Mouse (Mus musculus) lung, embryonic 15.5 days (tissue): ENCODE measurements around the gene 2700049A03Rik. TPM values are rescaled to one million over a fixed set of nuclear protein-coding genes. Genes with fewer than 3 reads are reported as not detected.
A peak's percentile ranks its signal among the peaks of the same experiment; 100 is the strongest.
"Not testable (repeated sequence)": the region's sequence is repeated elsewhere in the genome, so short reads cannot be mapped to it uniquely, and the experiment has no call there.

Experiments
- ATAC-seq: fragments of 200-750 bp; cut with Nextera tagmentation; 2 replicates; pipeline ENCODE4 v1.8.0; 2017; ENCODE audit warnings: moderate number of reproducible peaks, borderline replicate concordance; ENCODE audit not compliant: low FRiP score, low TSS enrichment; ENCODE audit errors: extremely low read depth
- H3K27ac ChIP-seq: fragments of 300-500 bp; sonication (generic); 2 replicates; pipeline ENCODE4 v1.5.1; 2015; ENCODE audit warnings: moderate library complexity, mild to moderate bottlenecking, inconsistent platforms
- H3K27me3 ChIP-seq: fragments of 300-500 bp; sonication (generic); 2 replicates; pipeline ENCODE4 v1.6.1; 2015; ENCODE audit warnings: inconsistent platforms
- H3K36me3 ChIP-seq: fragments of 300-500 bp; sonication (generic); 2 replicates; pipeline ENCODE4 v1.6.1; 2015; ENCODE audit warnings: inconsistent platforms
- H3K4me1 ChIP-seq: fragments of 300-500 bp; sonication (generic); 2 replicates; pipeline ENCODE4 v1.6.1; 2015; ENCODE audit warnings: inconsistent platforms
- H3K4me2 ChIP-seq: fragments of 300-500 bp; sonication (generic); 2 replicates; pipeline ENCODE4 v1.6.1; 2015; ENCODE audit warnings: inconsistent platforms, mild to moderate bottlenecking, moderate library complexity
- H3K4me3 ChIP-seq: fragments of 300-500 bp; sonication (generic); 2 replicates; pipeline ENCODE4 v1.5.1; 2015; ENCODE audit warnings: mild to moderate bottlenecking, inconsistent platforms
- H3K9ac ChIP-seq: fragments of 300-500 bp; sonication (generic); 2 replicates; pipeline ENCODE4 v1.6.1; 2015; ENCODE audit warnings: inconsistent platforms
- H3K9me3 ChIP-seq: fragments of 300-500 bp; sonication (generic); 2 replicates; pipeline ENCODE4 v1.6.1; 2016; ENCODE audit warnings: inconsistent platforms
- WGBS: fragments of 180-500 bp; shearing (Covaris S2); methylation state at CpG from one replicate; pipeline ENCODE4 v1.1.7; 2015; 5-methylcytosine and 5-hydroxymethylcytosine counted together
- polyA plus RNA-seq: library from polyadenylated mRNA; unstranded; fragments of >200 nt; fragmentation: Nextera tagmentation; extraction: Ambion mirVana; gene quantifications from 2 replicates; pipeline ENCODE4 v1.2.1, GENCODE M21; 2015

2700049A03Rik gene
- polyA plus RNA-seq = 14.5 and 14.7 TPM in 2 replicates

DNA sequence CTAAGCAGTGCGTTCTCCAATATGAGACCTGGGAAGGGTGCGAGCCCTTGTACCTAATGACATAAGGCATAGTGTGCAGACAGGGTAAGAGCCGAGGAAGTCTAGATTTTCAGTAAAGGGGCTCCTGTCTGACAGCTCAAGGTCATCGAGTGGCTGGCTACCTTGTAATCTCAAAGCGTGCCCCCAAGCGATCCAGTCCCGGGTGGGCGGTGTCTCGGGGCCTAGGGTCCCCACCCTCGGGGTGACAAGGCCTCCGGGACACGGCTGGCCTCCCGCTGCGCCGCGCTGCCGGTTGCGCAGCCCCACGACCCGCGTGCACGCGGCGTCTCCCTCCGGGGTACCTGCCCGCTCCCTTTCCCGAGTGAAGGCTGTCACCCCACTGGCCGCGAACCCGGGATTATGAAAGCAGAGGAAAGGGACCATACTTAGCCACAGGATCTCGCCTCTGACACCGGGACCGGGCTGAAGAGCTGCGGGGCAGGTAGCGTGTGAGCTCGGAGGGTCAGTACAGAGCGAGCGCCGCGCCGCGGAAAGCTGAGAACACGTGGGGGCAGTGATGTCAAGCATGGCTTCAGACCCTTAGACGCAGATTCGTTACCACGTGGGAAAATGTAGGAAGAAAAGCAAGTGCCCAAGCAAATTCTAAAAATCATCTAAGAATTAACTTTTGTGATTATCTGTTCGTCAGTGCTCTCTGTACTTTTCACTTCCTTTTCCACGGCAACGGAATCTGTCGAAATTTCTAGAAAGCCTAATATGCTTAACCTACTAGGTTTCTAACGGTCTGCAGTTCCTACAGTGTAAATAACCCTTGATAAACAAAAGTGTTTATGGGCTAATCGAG lies at the start of gene 2700049A03Rik, which contains the start of gene Timm9:
2700049A03Rik (plus strand) TSS at position 719 of the 844 bp plus-strand sequence.
Timm9 (minus strand) TSS at position 555 of the 844 bp plus-strand sequence.
- H3K27me3 ChIP-seq = no peaks in the 10 kb centered on the region
- H3K4me2 ChIP-seq = peak within 1 kb of the TSS; percentile 83
- H3K27ac ChIP-seq = peak within 1 kb of the TSS; percentile 71
- no peaks in the 10 kb centered on the region for H3K9me3 ChIP-seq
- peak; percentile 89 for ATAC-seq
- peak within 1 kb of the TSS; percentile 96 for H3K9ac ChIP-seq
- peaks cover 16% of the 10 kb centered on the region for H3K4me1 ChIP-seq
- WGBS = under 1% methylated on average over 52 of the region's 52 CpGs
- H3K4me3 ChIP-seq = peak within 1 kb of the TSS; percentile 97
- H3K36me3 ChIP-seq = peaks cover 35% of the 10 kb centered on the region

DNA sequence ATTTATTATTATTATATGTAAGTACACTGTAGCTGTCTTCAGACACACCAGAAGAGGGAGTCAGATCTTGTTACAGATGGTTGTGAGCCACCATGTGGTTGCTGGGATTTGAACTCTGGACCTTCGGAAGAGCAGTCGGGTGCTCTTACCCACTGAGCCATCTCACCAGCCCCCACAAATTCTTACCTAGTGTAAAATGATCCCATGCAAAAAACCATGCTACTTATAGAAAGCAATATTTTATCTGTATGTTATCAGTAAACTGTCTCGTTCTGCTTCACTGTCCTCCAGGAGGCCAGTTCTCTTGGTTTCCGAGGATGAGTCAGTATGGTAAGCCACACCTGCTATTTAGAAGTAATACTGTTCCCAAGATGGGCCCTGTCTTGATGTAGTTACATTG lies 32.4 kb upstream of the 2700049A03Rik start:
- not testable (repeated sequence) for H3K27me3 ChIP-seq, H3K9ac ChIP-seq, H3K4me3 ChIP-seq, H3K4me2 ChIP-seq, H3K27ac ChIP-seq, H3K36me3 ChIP-seq, H3K9me3 ChIP-seq, H3K4me1 ChIP-seq, ATAC-seq
- WGBS = 70% methylated on average over 4 of the region's 4 CpGs

DNA sequence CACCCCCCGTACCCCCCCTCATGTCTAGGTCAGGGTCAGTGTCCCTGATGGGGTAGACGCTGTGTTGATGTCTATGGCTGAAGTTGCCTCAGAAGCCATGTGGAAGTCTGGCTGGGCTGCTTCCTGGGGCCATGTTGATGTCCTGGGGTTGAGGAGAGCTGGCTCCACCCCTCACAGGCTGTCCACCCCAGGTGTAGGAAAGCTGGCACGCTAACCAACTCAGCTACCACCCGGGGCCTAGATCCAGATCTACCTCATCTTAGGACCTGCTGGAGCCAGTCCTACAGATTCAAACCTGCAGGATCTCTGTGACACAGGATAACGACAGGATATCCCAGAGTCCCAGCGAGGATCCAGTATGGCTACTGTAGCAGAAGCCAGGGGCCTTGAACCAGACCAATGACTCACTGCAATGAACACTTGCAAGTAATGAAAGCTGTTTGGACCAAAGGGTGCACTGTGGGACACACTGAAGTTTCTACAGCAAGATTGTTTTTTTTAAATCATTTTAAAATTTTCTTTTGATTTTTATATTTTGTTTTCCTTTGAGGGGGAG lies 29.4 kb upstream of the 2700049A03Rik start:
- ATAC-seq = no peak
- Histone ChIP-seq H3K4me1 (peaks cover 7% of the 10 kb centered on the region; the same call in 1 of the 2 replicates), H3K27ac (no peak overlapping the region), H3K27me3 (no peaks in the 10 kb centered on the region), H3K9ac (no peak overlapping the region), H3K4me2 (no peak overlapping the region), H3K36me3 (no peaks in the 10 kb centered on the region), H3K4me3 (no peak overlapping the region), H3K9me3 (no peaks in the 10 kb centered on the region)
- 77% methylated on average over 6 of the region's 6 CpGs for WGBS

DNA sequence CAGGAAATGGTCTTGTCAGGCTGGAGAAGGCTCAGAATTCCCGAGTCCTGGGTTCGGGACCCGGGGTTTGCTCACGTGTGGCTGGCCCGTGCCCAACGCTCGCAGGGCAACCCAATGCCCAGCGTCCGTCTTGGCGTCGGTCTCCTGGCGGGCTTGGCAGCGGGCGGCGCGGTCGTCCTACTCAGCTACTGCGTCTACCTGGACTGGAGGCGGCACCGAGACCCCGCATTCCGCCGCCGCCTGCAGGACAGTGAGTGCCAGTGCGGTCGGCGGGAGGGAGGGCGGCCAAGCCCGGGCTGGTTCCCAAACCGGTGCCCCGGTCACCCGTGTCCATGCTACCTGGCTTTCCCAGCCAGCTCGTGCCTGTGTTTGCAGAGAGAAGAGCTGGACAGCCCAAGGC lies 25.3 kb upstream of the 2700049A03Rik start, which contains the start of gene Tomm20l:
Tomm20l (plus strand) TSS at position 98 of the 400 bp plus-strand sequence.
- H3K27me3 ChIP-seq = no peaks in the 10 kb centered on the region
- no peaks in the 10 kb centered on the region for H3K9me3 ChIP-seq
- no peaks in the 10 kb centered on the region for H3K36me3 ChIP-seq
- no peak within 1 kb of the TSS for H3K9ac ChIP-seq
- peak within 1 kb of the TSS; percentile 52 for H3K4me2 ChIP-seq
- H3K4me1 ChIP-seq = peaks cover 17% of the 10 kb centered on the region
- H3K4me3 ChIP-seq = peak within 1 kb of the TSS; percentile 12; the same call in 1 of the 2 replicates
- WGBS = 11% methylated on average over 33 of the region's 33 CpGs
- ATAC-seq = peak; percentile 32; the same call in 1 of the 2 replicates
- no peak within 1 kb of the TSS for H3K27ac ChIP-seq

DNA sequence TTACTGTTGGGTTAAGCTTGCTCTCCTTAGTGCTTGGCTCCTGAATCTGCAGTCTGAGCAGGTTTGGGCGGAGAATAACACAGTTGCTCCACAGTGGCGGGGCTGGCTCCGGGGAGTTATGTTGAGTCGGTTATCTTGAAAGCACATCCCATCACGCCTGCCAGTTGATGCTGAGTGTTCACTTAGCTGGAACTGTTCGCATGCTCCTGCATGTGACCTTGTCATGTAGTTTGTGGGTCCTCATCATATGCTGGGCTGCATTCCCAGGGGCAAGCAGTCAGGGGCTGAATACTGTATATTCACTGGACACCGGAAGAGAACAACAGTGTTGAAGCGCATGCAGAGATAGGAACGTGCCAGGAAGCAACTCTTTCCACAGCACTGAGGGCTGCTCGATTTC lies 23.6 kb upstream of the 2700049A03Rik start:
- Histone ChIP-seq H3K36me3 (no peaks in the 10 kb centered on the region), H3K27ac (no peak overlapping the region), H3K4me1 (peaks cover 17% of the 10 kb centered on the region), H3K9me3 (no peaks in the 10 kb centered on the region), H3K4me2 (peak overlapping the region; percentile 26; the same call in 1 of the 2 replicates), H3K27me3 (no peaks in the 10 kb centered on the region), H3K9ac (no peak overlapping the region), H3K4me3 (no peak overlapping the region)
- peak; percentile 35; the same call in 1 of the 2 replicates for ATAC-seq
- WGBS = 50% methylated on average over 10 of the region's 10 CpGs

DNA sequence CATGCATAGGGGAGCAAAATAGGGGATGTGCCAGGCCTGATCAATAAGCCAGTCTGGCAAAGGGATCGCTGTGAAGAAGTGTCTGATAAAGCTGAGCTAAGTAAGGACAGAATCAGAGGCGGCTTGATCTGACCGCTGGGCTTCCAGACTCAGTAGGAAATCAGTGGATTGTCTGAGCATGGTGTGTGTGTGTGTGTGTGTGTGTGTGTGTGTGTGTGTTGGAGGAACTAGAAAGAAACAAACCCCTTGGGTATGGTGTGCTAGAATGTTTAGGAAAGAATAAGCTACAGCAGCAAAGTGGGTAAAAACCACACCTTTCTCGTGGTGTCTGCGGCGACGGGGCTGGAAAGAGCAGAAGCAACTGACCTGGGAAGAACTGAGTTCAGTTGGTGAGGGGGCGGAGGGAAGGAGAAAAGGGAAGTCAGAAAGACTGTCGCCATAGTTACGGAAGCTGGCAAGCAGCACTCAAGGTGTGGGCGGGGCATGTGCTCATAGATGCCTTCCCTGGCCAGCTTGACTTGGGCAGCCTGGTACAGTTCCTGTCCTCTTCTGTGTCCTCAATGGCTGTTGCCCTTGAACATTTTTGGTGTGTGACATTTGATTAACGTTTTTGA lies 22.9 kb upstream of the 2700049A03Rik start:
- Histone ChIP-seq H3K9ac (no peak overlapping the region), H3K4me3 (no peak overlapping the region), H3K4me2 (peak overlapping the region; percentile 26; the same call in 1 of the 2 replicates), H3K27ac (no peak overlapping the region), H3K27me3 (no peaks in the 10 kb centered on the region), H3K9me3 (no peaks in the 10 kb centered on the region), H3K36me3 (no peaks in the 10 kb centered on the region), H3K4me1 (peaks cover 17% of the 10 kb centered on the region)
- ATAC-seq = peak; percentile 78; the same call in 1 of the 2 replicates
- 17% methylated on average over 12 of the region's 12 CpGs for WGBS

DNA sequence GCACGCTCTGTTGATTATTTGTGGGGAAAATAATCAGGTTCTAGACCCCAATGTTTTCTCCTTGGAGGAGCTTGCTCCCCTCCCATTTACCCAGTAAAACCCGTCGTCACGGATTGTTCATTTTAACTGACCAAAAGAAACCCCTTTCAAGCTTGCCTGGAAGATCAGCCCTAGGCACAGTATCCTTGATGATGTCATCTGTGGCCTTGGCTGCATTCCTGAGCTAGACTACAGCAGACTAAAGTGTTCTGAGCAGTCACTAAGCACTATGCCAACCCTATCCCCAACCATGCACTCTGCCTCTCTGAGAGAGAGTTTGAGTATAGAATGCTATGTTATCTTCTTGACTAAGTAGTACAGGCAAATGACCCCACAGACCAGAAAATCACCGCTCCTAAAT lies 20.2 kb upstream of the 2700049A03Rik start:
- no peaks in the 10 kb centered on the region for H3K36me3 ChIP-seq
- H3K4me3 ChIP-seq = no peak overlapping the region
- WGBS = 77% methylated on average over 5 of the region's 5 CpGs
- no peaks in the 10 kb centered on the region for H3K9me3 ChIP-seq
- H3K4me1 ChIP-seq = peaks cover 14% of the 10 kb centered on the region
- ATAC-seq = no peak
- no peak overlapping the region for H3K27ac ChIP-seq
- no peak overlapping the region for H3K9ac ChIP-seq
- H3K4me2 ChIP-seq = no peak overlapping the region
- H3K27me3 ChIP-seq = no peaks in the 10 kb centered on the region

DNA sequence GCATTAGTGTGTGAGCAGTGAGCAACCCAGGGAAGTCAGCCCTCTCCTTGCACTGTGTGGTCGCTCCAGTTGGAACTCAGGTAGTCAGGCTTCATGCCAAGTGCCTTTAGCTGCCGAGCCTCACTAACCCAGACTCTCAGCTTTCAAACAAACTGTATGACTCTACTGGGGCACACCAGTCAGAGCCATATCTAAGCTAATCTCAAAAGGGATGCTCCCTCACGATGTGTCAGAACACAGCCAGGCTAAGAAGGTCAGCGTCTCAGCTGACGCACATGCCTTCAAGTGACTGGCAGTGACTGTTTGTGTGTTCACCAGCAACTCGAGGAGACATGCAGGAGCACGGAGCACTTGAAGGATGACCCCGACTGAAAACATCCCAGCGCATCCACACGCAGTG lies 13.9 kb upstream of the 2700049A03Rik start:
- H3K36me3 ChIP-seq = peaks cover 36% of the 10 kb centered on the region
- no peak overlapping the region for H3K27ac ChIP-seq
- H3K27me3 ChIP-seq = no peaks in the 10 kb centered on the region
- no peaks in the 10 kb centered on the region for H3K4me1 ChIP-seq
- no peak overlapping the region for H3K4me2 ChIP-seq
- H3K9ac ChIP-seq = no peak overlapping the region
- ATAC-seq = no peak
- no peaks in the 10 kb centered on the region for H3K9me3 ChIP-seq
- H3K4me3 ChIP-seq = no peak overlapping the region
- WGBS = 88% methylated on average over 10 of the region's 10 CpGs

DNA sequence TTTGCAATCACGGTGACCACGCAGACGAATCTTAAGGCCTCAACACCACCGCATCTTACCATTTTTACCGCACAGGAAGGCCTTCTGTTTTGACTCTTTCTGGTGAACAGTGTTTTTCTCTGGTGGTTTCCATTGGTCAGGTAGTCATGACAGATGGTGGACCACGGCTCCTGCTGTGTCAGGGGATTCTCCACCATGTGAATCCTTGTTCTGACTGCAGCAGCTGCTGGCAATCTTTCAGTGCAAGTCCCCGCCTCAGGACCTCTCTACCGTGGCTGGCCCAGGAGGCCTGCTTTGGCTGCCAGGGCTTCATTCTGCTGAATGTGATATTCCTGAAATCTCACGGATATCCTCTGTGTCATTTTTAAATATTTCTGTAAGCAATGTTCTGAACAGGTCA lies 13.4 kb upstream of the 2700049A03Rik start:
- H3K36me3 ChIP-seq = peaks cover 36% of the 10 kb centered on the region
- H3K4me1 ChIP-seq = no peaks in the 10 kb centered on the region
- H3K9ac ChIP-seq = no peak overlapping the region
- no peak for ATAC-seq
- H3K9me3 ChIP-seq = no peaks in the 10 kb centered on the region
- H3K27ac ChIP-seq = no peak overlapping the region
- no peaks in the 10 kb centered on the region for H3K27me3 ChIP-seq
- H3K4me2 ChIP-seq = no peak overlapping the region
- 87% methylated on average over 9 of the region's 9 CpGs for WGBS
- H3K4me3 ChIP-seq = no peak overlapping the region

DNA sequence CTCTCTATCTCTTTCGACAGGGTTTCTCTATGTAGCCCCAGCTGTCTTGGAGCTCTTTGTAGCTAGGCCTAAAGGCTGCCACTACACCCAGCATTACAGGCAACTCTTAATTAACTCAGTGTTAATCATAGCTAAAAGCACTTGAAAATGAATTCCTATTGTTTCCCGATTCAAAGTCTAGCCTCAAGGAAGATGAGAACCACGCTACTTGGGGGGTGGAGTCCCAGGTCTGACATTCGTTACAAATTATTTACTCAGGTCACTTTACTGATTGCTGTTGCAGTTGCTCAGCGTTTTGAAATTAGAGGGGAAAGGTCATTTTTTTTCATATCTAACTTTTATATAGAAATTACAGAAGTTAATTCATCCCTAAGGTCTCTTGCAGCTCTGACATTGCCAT lies 1.1 kb upstream of the 2700049A03Rik start:
- 22% methylated on average over 5 of the region's 5 CpGs for WGBS

DNA sequence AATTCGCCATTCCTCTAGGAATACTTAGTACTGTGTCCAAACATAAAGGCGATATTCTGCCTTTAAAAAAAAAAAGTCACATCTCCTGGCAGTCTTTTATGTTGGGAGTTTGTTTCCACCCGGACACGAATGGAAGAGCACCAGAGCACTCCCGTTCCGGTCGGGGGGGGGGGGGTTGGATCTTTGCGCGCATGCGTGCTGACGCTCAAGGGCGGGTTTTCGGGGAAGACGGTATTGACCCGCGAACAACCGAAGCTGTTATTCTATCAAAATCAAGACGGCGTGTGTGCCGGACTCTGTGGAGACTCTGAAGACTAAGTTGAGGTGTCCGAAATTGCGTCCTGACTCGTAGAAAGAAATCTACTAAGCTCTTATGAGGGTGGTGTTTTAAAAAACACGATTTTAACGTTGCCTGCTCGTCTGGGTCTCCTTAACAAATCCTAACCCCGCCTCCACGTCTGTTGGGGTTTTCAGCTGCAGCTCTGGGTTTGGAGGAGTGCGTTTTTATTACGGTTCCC lies 385 bp downstream of the 2700049A03Rik start:
- Histone ChIP-seq H3K4me2 (peak overlapping the region; percentile 83), H3K4me3 (peak overlapping the region; percentile 97), H3K27me3 (no peaks in the 10 kb centered on the region), H3K27ac (peak overlapping the region; percentile 71), H3K4me1 (peaks cover 16% of the 10 kb centered on the region), H3K36me3 (peaks cover 36% of the 10 kb centered on the region), H3K9me3 (no peaks in the 10 kb centered on the region), H3K9ac (peak overlapping the region; percentile 96)
- peak; percentile 81 for ATAC-seq
- WGBS = under 1% methylated on average over 30 of the region's 30 CpGs

More for the DNA sequence above, 1.1 kb upstream of the 2700049A03Rik start:
- Histone ChIP-seq H3K4me2 (peak overlapping the region; percentile 83), H3K4me3 (peak overlapping the region; percentile 97), H3K4me1 (peaks cover 16% of the 10 kb centered on the region), H3K36me3 (peaks cover 30% of the 10 kb centered on the region), H3K27me3 (no peaks in the 10 kb centered on the region), H3K9ac (peak overlapping the region; percentile 96), H3K27ac (no peak overlapping the region), H3K9me3 (no peaks in the 10 kb centered on the region)
- no peak for ATAC-seq
